Mouse (Mus musculus): Measurements from ENCODE around the gene Cdk14. TPM values are rescaled to one million over a fixed set of nuclear protein-coding genes. Genes with fewer than 3 reads are reported as not detected.
"Not testable (repeated sequence)": the region's sequence is repeated elsewhere in the genome, so short reads cannot be mapped to it uniquely, and the experiment has no call there.

Cdk14 gene
- total RNA-seq, 1 experiment: 3.5 TPM

DNA sequence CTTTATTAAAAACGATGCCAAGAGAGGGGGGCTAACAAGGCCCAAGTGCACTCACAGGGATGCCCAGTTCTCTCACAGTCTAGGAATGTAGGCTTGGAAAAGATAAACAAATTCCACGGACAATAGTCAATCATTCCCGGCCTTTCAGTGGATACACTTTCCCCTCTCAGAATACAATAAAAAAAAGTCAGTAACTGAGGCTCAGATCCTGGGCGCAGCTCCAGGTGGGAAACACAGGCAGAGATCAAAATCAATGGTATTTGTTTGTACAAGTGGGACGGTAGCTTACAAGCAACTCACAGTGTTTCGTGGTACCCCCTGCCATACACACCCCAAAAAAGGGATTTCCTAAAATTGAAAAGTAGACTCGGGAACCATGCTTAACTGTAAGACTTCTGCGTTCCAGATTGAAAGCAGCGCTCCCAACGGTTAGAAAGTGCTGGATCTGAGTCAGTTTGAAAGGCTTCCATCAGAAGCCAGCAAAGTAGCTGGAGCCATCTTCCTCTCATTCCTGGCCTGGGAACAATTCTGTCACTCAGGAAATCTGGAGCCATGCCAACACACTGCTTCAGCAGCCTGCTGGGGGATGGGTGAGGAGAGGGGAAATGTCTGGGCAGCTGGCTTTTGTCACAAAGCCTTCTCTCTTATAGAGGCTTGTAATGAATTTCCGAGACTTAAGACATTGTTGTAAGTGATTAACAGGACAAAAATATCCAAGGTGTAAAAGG lies 77.5 kb downstream of the Cdk14 start:
- H3K9ac ChIP-seq (ENCODE audit: insufficient read depth, low read depth, low read length, poor library complexity, severe bottlenecking): no peak overlapping the region
- in situ Hi-C loops (cut with MboI; ENCODE audit: low sequenced_read_pairs in 2 of 2, unreplicated experiment in 2 of 2): no loop called here
- H3K9me3 ChIP-seq (ENCODE audit: control insufficient read depth, insufficient read depth, low read depth, low read length): no peaks in the 10 kb centered on the region
- H3K36me3 ChIP-seq (ENCODE audit: control insufficient read depth, insufficient read depth, low read length, poor library complexity, severe bottlenecking): no peaks in the 10 kb centered on the region
- no peak overlapping the region for H3K4me3 ChIP-seq (ENCODE audit: insufficient read depth in 1 of 2, low read depth in 1 of 2, low read length in 2 of 2, poor library complexity in 1 of 2, severe bottlenecking in 1 of 2)
- no peak overlapping the region for H3K27ac ChIP-seq (ENCODE audit: insufficient read depth, low read depth, low read length, poor library complexity, severe bottlenecking)
- TF ChIP-seq MAFK (IDR thresholded peaks at IDR 0.05; ENCODE audit: insufficient read depth, low read depth, low read length): no peak
- TF ChIP-seq HCFC1 (IDR thresholded peaks at IDR 0.05; ENCODE audit: borderline replicate concordance, insufficient read depth, low read length): no peak
- no peak for TF ChIP-seq ZNF384 (IDR thresholded peaks at IDR 0.05; ENCODE audit: low read depth, low read length)
- no peak for DNase-seq (ENCODE audit: low read depth, low spot score)
- H3K4me1 ChIP-seq (ENCODE audit: control insufficient read depth in 2 of 2, insufficient read depth in 2 of 2, low read length in 2 of 2, poor library complexity in 1 of 2): no peaks in the 10 kb centered on the region

GRCm38 (mm10) chr5:5341611-5342010 lies 78.5 kb downstream of the Cdk14 start:
- no peak for TF ChIP-seq ZC3H11A (IDR thresholded peaks at IDR 0.05; ENCODE audit: borderline replicate concordance, low read depth, low read length)
- TF ChIP-seq MAFK (IDR thresholded peaks at IDR 0.05; ENCODE audit: insufficient read depth, low read depth, low read length): no peak
- no peak for TF ChIP-seq ZNF384 (IDR thresholded peaks at IDR 0.05; ENCODE audit: low read depth, low read length)
- no peak for TF ChIP-seq CHD2 (IDR thresholded peaks at IDR 0.05; ENCODE audit: low read depth, low read length)
- TF ChIP-seq HCFC1 (IDR thresholded peaks at IDR 0.05; ENCODE audit: borderline replicate concordance, insufficient read depth, low read length): no peak
- Histone ChIP-seq H3K4me1 (ENCODE audit: control insufficient read depth in 2 of 2, insufficient read depth in 2 of 2, low read length in 2 of 2, poor library complexity in 1 of 2) (no peaks in the 10 kb centered on the region), H3K9me3 (ENCODE audit: control insufficient read depth, insufficient read depth, low read depth, low read length) (no peaks in the 10 kb centered on the region), H3K36me3 (ENCODE audit: control insufficient read depth, insufficient read depth, low read length, poor library complexity, severe bottlenecking) (no peaks in the 10 kb centered on the region), H3K27ac (ENCODE audit: insufficient read depth, low read depth, low read length, poor library complexity, severe bottlenecking) (no peak overlapping the region), H3K4me3 (ENCODE audit: insufficient read depth in 1 of 2, low read depth in 1 of 2, low read length in 2 of 2, poor library complexity in 1 of 2, severe bottlenecking in 1 of 2) (no peak overlapping the region), H3K9ac (ENCODE audit: insufficient read depth, low read depth, low read length, poor library complexity, severe bottlenecking) (no peak overlapping the region)
- no peak for DNase-seq (ENCODE audit: low read depth, low spot score)
- in situ Hi-C loops (cut with MboI; ENCODE audit: low sequenced_read_pairs in 2 of 2, unreplicated experiment in 2 of 2): no loop called here

DNA sequence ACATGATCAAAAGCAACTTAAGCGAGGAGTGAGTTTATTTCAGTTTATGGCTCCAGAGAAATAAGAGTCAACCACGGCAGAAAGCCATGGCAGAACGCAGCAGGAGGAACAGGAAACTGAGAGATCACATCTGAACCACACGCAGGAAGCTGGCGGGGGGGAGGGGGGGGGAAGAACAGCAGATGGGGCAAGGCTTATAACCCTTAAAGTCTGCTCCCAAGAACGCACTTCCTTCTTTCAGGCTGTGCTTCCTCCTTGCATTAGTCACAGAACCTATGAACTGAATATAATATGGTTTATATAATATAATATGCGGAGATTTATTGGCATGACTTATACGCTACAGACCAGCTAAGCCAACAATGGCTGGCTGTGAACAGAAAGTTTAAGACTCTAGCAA lies 86.2 kb downstream of the Cdk14 start:
- no peak for TF ChIP-seq HCFC1 (IDR thresholded peaks at IDR 0.05; ENCODE audit: borderline replicate concordance, insufficient read depth, low read length)
- TF ChIP-seq CHD2 (IDR thresholded peaks at IDR 0.05; ENCODE audit: low read depth, low read length): no peak
- TF ChIP-seq ZC3H11A (IDR thresholded peaks at IDR 0.05; ENCODE audit: borderline replicate concordance, low read depth, low read length): no peak
- TF ChIP-seq MAFK (IDR thresholded peaks at IDR 0.05; ENCODE audit: insufficient read depth, low read depth, low read length): no peak
- no peak for TF ChIP-seq ZNF384 (IDR thresholded peaks at IDR 0.05; ENCODE audit: low read depth, low read length)
- Histone ChIP-seq H3K36me3 (ENCODE audit: control insufficient read depth, insufficient read depth, low read length, poor library complexity, severe bottlenecking) (no peaks in the 10 kb centered on the region), H3K4me3 (ENCODE audit: insufficient read depth in 1 of 2, low read depth in 1 of 2, low read length in 2 of 2, poor library complexity in 1 of 2, severe bottlenecking in 1 of 2) (no peak overlapping the region), H3K4me1 (ENCODE audit: control insufficient read depth in 2 of 2, insufficient read depth in 2 of 2, low read length in 2 of 2, poor library complexity in 1 of 2) (no peaks in the 10 kb centered on the region), H3K9ac (ENCODE audit: insufficient read depth, low read depth, low read length, poor library complexity, severe bottlenecking) (no peak overlapping the region), H3K9me3 (ENCODE audit: control insufficient read depth, insufficient read depth, low read depth, low read length) (no peaks in the 10 kb centered on the region), H3K27ac (ENCODE audit: insufficient read depth, low read depth, low read length, poor library complexity, severe bottlenecking) (no peak overlapping the region)
- in situ Hi-C loops (cut with MboI; ENCODE audit: low sequenced_read_pairs in 2 of 2, unreplicated experiment in 2 of 2): no loop called here
- DNase-seq (ENCODE audit: low read depth, low spot score): no peak

DNA sequence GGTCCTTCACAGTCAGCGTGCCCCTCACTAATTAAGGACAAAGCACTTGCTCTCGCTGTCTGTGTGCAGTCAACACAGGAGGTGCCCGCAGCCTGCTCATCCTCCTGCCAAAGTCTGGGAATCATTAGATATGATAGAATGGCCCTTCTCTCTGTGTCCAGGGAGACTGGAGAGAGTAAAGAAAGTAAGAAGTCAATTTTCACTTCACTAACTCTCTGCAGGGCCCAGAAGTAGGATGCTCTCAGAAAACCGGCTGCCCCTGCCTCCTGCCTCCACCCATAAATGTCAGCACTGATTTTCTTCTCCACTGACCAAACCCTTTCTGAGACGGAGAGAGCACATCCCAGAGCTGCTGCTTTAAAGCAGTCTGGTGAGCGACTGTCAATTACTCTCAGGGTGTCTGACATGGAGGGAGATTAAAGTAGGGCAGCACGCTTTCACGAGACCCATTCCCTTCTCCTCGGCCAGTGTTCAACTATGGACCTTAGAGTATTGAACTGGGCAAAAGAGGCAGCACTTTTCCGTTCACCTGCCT lies 89.1 kb downstream of the Cdk14 start:
- in situ Hi-C loops (cut with MboI; ENCODE audit: low sequenced_read_pairs in 2 of 2, unreplicated experiment in 2 of 2): no loop called here
- H3K9me3 ChIP-seq (ENCODE audit: control insufficient read depth, insufficient read depth, low read depth, low read length): no peaks in the 10 kb centered on the region
- H3K4me3 ChIP-seq (ENCODE audit: insufficient read depth in 1 of 2, low read depth in 1 of 2, low read length in 2 of 2, poor library complexity in 1 of 2, severe bottlenecking in 1 of 2): no peak overlapping the region
- no peaks in the 10 kb centered on the region for H3K4me1 ChIP-seq (ENCODE audit: control insufficient read depth in 2 of 2, insufficient read depth in 2 of 2, low read length in 2 of 2, poor library complexity in 1 of 2)
- no peak for DNase-seq (ENCODE audit: low read depth, low spot score)
- no peaks in the 10 kb centered on the region for H3K36me3 ChIP-seq (ENCODE audit: control insufficient read depth, insufficient read depth, low read length, poor library complexity, severe bottlenecking)
- TF ChIP-seq CHD2 (IDR thresholded peaks at IDR 0.05; ENCODE audit: low read depth, low read length) (no peak), ZC3H11A (IDR thresholded peaks at IDR 0.05; ENCODE audit: borderline replicate concordance, low read depth, low read length) (no peak), MAFK (IDR thresholded peaks at IDR 0.05; ENCODE audit: insufficient read depth, low read depth, low read length) (no peak)
- H3K27ac ChIP-seq (ENCODE audit: insufficient read depth, low read depth, low read length, poor library complexity, severe bottlenecking): no peak overlapping the region
- no peak overlapping the region for H3K9ac ChIP-seq (ENCODE audit: insufficient read depth, low read depth, low read length, poor library complexity, severe bottlenecking)

DNA sequence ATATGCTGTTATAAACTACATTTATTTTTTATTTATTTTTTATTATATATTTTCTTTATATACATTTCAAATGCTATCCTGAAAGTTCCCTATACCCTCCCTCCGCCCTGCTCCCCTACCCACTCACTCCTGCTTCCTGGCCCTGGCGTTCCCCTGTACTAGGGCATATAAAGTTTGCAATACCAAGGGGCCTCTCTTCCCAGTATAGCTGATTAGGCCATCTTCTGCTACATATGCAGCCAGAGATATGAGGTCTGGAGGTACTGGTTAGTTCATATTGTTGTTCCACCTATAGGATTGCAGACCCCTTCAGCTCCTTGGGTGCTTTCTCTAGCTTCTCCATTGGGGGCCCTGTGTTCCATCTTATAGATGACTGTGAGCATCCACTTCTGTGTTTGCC lies 91.1 kb downstream of the Cdk14 start:
- in situ Hi-C loops (cut with MboI; ENCODE audit: low sequenced_read_pairs in 2 of 2, unreplicated experiment in 2 of 2): not testable (repeated sequence)

More for the DNA sequence above, 91.1 kb downstream of the Cdk14 start:
- not testable (repeated sequence) for H3K9ac ChIP-seq (ENCODE audit: insufficient read depth, low read depth, low read length, poor library complexity, severe bottlenecking); H3K27ac ChIP-seq (ENCODE audit: insufficient read depth, low read depth, low read length, poor library complexity, severe bottlenecking); H3K36me3 ChIP-seq (ENCODE audit: control insufficient read depth, insufficient read depth, low read length, poor library complexity, severe bottlenecking); H3K4me3 ChIP-seq (ENCODE audit: insufficient read depth in 1 of 2, low read depth in 1 of 2, low read length in 2 of 2, poor library complexity in 1 of 2, severe bottlenecking in 1 of 2); DNase-seq (ENCODE audit: low read depth, low spot score); H3K9me3 ChIP-seq (ENCODE audit: control insufficient read depth, insufficient read depth, low read depth, low read length); H3K4me1 ChIP-seq (ENCODE audit: control insufficient read depth in 2 of 2, insufficient read depth in 2 of 2, low read length in 2 of 2, poor library complexity in 1 of 2)

All from ES-E14 (cell line).